Mouse (Mus musculus) thymus, postnatal 10 days (tissue): ENCODE data around the gene Racgap1.

Source experiments
- DNase-seq, 2 experiments: peaks; one replicate each; pipeline ENCODE4 v3.0.0; 2021; ENCODE audit warnings: low spot score in 2 of 2

Gene Racgap1

DNA sequence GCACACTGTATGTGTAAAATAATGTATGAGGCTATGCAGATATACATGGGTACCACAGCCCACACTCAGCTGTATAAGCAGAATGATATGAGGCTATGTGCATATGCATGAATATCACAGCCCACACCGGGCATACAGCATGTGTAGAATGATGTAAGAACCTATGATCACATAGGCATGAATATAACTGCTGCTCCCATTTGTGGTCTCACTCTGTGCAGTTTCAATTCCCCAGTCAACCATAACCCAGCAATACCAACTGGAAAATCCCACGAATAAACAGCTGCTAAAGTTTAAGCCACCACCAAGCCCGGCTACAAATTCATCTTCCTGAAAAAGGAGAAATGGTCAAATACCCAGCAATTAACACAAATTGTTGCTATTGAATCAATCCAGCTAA is 32.9 kb downstream of the Racgap1 start:
- DNase-seq, result no peak

DNA sequence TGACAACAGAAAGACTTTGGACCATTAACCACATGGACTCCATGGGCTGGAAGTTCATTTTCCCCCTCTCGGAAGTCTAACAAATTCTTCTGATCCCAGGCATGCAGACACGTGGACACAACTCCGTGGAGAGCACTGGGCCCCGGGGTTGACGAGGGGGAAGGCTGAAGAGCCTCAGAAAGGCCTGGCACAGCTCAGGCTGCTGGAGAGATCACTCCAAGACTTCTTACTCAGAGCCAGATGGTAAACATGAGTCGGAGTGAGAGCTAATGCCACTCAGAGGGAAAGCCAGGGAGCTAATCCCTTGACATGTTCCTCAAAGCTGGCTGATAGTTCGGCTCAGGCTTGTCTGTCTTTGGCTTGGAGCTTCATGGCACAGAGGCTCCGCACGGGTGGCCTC is 36.2 kb downstream of the Racgap1 start:
- no peak for DNase-seq

DNA sequence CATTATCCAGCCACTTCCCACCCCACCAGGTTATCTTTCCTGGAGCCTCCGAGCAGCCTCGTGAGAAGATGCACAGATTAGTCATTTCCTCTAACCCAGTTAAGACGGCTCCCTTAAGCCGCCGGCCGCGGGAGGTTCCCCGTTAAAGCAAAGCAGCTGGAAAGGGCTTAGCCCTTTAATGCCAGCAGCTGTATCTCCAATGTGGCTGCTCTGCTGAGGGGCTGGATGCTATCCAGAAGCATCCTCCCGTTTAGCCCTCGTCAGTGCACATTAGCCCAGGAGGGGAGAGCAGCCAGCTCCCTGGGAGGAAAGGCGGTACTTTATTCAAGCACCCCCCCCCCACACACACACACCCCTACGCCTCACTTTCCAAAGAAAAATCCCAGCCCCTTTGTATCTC is 36.7 kb downstream of the Racgap1 start:
- DNase-seq, result no peak

DNA sequence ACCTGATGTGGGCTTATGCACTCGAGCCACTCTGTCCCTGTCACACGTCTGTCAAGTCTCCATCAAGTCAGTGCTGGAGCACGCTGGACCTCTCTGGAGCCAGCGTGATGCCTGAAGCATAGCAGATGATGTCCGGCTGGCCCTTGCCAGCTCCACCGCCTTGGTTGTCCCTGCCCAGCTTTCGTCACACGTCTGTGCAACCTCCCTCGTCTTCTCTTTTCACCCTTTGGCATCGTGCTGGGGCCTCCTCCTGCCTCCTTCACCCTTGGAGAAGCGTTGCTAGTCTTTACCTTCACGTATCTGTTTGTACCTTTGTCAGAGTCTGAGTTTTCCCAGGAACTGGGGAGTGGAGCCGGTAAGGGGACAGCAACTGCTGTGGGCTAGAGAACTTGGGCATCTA is 37.2 kb downstream of the Racgap1 start:
- DNase-seq, result no peak

DNA sequence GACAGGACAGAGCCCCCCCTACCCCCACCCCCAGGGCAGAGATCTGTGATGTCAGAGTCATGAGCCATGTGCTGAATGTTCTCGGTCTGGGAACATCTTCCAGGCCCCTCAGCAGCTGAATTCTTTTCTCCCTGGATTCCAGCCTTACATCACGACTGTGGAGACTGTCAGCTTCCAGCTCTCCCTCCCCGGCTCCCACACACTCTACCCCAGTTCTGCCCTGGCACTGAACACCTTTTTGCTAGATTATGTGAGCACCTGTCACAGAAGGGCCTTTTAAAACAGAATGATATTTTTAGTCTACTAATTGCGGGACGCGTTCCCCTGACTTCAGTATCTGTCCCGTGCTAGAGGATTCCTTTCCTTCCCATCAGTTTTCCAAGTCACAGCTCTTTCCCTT is 39.9 kb downstream of the Racgap1 start:
- no peak for DNase-seq

DNA sequence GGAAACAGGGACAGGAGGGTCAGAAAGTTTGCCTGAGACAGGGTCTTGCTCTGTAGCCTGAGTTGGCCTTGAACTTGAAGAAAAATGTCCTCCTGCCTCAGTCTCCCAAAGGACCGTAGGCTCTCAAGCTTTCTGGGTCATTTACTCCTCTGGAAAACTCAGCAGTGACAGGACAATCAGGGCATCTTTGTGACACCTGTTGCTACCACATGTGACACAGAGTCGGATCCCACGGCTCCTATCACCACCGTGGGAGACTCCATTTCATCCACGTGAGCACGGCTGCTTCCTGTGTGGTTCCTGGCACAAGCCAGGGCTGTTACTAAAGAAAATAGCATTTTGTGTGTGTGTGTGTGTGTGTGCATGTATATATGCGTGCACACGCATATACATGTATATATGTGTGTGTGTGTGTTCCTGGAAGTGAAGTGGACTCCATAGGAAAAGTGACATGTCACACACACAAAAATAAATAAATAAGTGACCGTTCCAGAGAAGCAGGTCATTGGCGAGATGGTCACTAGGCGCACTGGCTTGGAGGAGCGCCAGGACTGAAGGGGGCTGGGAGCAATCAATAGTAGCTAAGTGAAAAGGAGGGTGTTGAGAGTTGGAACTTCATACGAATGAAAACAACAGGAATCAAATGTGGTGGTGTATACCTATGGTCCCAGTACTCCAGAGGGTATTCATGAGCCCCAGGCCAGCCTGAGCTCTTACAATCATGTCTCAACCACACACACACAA is 42.9 kb downstream of the Racgap1 start:
- no peak for DNase-seq

DNA sequence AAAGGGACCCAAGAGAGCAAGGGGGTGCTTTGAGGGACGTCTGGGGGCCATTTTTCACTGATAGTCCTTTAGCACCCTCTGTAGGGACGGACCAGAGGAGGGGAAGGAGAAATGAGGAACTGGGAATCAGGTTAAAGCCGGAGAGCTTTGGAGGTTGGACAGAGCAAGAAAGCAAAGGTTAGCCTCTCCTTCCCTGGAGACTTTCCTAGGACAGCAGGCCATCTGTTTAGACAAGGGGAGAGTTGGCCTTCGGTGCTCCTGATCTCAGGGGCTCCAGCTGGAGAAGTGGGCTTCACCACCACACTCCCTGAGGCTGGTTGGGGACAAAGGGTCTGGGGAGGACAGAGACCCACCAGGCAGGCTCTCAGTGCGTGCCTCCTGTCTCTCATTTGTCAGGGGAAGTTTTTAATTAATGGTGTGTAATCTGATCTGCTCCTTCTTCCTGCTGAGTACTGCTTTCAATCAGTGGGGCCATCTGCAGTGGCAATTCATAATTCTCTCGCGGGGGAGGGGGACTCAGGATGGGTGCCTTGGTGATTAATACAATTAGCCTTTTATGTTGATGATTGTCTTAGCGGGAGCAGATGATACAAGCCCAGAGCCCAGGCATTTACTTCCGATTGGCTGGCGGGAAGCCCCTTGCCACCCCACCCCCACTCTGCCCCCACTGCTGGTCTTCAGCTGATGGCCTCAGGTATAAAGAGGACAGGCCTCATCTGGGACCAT is 43.9 kb downstream of the Racgap1 start:
- DNase-seq, result no peak

DNA sequence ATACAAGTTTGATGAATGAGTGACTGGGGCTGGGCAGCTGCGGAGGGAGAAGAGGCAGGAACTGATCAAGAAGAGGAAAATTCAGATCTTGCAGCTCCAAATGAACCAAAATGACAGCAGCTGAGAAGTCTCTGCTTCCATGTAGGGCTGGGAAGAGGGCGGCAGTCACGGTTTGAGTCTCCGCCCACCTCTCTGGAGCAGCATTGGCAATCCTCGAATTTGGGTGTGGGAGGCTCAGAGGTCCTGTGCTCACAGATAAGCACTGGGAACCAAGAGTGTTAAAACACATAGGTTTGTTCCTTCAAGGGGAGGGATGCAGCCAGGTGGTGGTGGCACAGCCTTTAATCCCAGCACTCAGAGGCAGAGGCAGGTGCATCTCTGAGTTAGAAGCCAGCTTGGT is 44.9 kb downstream of the Racgap1 start:
- no peak for DNase-seq

DNA sequence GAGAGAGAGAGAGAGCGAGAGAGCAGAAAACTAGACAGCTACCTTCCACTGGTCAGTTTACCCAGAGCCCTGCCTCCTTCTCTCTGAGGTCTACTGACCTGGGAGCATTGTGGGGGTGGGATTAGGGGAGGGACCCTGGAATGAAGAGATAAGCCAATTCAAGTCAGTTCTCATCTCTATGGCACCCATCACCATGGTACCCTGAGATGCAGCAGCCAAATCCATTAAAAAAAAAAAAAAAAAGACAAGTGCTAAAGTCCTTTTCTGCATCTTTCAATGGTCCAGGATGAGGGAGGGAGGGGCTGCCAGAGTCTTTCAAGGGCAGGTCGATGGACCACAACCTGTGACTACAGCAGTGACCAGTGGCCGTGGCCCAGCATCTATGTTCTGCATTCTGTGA is 45.9 kb downstream of the Racgap1 start:
- DNase-seq, result no peak

DNA sequence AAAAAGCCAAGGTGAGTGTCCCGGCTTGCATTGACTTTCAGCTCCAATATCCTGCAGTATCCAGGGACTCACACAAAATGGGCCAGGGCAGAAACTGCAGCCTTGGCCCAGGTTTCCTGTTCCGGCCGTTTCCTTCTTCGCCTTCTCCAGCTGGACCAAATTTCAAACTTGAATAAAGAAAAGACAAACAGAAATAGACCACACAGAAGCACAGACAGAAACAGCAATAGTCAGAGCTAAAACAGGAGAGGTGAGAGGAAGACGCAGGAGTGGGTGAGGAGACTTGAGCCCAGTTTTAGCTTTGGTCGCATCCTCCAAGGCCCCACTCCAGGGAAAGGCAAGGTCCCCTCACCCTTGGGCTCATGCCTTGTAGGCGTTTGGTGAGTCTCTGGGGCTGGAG is 48.2 kb downstream of the Racgap1 start:
- DNase-seq, result no peak

DNA sequence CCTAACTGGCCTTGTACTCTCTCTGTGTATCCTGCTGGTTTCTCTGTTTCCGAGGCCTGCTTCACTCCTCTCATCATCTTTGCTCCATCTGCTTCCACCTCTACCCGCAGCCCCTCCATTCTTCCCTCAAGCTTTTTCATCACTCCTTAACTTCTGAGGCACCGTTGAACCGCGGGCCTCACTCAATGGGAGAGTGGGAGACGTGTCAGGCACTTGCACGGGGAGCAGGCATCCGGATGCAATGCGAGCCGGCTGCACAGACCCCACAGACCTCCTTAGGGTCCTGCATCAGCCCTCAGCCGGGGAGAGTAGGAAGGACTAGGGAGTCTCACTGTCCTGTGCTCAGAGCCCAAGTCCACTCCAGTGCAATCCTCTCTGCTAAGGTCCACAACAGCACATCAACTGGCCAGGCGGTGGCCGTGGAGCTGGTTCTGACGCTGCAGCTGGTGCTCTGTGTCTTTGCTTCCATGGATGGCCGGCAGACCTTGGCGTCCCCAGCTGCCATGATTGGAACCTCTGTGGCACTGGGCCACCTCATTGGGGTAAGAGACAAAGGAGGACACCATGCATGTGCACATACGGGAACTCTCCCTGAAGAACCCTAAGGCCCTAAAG is 49.1 kb downstream of the Racgap1 start:
- DNase-seq, result no peak

DNA sequence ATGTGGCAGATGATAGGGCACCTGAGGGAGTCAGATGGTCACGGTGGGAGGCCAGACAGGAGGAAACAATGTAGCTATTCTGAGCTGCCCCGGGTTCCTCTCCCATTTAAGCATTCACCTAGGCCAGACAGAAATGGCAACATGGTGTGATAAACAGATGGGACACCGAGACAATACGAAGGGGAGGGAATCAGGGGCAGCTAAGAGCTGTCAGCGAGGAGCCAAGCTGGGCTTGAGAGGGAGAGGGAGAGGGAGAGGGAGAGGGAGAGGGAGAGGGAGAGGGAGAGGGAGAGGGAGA is 49.7 kb downstream of the Racgap1 start:
- no peak for DNase-seq

DNA sequence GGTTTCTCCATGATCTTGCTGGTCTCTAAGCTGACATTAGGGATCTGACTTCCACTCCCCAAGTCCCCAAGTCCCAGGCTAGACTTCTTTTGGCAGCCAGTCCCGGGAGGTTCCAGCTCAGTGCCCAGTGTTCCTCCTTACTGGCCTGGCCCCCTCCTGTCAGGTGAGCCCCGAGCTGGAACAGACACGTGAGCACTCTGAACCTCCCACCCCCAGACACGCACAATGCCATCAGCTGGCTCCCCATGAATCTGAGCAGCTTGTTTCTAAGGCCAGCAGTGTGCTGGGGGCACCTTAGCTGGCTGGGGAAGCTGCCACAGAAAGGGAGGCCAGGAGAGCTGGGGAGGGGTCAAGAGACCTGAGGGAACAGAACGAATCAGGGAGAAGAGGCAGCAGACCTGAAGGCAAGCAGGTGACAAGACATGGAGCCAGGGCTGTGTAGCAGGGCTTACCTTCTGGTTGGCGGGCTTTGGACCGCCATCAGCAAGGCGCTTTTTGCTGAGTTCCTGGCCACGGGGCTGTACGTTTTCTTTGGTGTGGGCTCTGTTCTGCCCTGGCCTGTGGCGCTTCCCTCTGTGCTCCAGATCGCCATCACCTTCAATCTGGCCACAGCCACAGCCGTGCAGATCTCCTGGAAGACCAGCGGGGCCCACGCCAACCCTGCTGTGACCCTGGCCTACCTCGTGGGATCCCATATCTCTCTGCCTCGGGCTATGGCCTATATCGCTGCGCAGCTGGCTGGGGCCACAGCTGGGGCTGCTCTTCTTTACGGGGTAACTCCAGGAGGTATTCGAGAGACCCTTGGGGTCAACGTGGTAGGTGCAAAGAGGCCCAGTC is 50.3 kb downstream of the Racgap1 start, which contains the start of gene Aqp6:
Gene Aqp6 (plus strand): TSS at position 415 of the 837 bp plus-strand sequence.
- DNase-seq, result no peak

DNA sequence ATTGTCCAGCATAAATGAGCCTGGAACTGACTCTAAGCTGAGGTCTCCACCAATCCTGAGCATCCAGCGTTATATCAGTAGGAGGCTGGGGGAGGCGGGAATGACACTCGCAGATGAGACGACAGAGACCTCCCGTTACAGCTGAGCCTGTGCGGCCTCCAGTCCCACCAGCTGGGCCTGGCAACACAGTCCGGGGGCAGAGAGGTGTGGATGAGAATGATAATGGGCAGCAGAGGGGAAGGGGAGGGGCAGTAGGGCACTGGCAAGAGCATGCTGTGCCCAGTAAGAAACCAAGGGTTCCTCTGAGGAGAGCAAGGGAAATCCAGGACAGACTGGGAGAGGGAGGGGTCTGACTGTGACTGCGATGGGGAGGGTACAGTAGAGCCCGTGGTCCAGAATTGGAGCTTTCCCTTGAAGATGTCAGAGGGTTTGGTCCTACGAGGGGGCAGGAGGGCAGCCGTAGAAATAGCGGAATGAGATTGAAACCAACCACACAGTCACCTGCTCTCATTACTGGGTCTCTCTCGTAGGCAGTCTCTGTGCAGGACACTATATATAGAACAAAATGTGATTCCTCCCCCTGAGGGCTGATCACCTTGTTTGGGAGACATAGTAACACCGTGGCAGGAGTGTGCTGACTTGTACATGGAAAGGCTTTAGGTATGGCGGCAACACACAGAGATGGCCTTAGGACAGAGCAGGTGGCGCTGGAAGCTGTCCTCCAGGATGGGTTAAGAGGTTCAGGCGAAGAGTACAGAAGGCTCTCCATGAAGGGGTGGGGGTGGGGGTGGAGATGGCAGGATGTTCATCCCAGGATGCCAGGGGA is 52.0 kb downstream of the Racgap1 start:
- DNase-seq, result no peak

DNA sequence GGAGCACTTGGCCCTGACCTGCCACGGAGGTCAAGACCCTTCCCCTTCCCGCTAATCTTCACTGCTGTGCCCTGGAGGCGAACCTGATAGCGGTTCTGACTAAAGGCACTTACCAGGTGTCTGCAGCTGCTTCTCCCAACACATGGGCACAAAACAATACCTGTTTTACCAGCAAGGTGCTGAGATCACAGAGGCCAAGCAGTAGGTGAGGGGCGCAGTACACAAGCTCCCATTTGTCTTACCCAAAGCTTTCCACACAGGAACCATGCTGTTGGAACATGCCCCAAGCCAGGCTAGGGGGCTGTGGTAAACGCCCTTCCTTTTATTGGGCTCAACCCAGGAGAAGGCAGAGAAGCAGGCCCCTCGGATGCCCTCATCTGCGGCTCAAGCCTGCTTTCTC is 53.9 kb downstream of the Racgap1 start:
- no peak for DNase-seq

DNA sequence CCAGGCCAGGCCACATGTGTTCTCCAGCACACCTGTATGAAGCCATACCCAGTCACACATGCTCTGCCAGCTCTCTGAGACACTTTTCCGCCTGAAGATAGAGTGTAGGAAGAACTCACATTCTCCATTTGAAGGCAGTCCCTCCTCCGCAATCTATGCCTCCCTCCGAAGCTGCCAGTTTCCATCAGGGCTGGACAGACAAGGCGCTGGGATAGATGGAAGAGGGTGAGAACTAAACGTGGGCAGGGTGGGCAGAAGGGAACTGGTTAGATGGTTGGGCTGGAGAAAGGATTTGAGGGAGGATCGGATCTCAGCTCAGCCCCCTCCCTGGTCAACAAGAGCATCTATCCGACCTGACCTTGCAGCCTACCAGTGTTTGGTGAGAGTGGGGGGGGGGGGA is 54.6 kb downstream of the Racgap1 start:
- DNase-seq, result no peak

DNA sequence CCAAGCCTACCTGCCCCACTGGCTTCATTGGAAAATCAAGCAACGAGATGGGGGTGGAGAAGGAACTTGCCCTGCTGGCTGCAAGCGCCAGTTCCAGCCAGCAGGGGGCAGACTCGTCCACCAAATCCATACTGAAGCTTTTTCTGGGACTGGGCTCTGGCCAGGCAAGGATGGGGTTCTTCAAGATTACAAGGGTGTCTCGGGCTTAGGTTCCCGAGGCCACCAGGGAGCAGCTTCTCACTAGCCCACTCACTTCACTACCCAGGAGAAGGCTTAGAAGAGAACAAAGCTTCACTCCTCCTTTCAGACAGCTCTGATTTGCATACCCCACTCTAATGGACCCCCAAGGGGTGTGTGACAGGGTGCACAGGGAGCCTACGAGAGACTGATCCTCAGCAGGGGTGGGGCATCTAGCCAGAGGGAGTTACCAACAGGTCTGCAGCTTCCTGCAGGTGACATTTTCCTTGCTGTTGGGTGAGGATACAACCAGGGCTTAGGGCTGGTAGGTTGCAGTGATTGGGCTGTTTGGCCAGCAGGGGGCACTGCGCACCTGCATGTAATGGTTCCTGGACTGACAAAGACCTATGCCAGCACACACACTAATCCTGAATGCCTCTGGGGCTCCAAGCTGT is 55.3 kb downstream of the Racgap1 start:
- peak; percentile 44 to 77 for DNase-seq

DNA sequence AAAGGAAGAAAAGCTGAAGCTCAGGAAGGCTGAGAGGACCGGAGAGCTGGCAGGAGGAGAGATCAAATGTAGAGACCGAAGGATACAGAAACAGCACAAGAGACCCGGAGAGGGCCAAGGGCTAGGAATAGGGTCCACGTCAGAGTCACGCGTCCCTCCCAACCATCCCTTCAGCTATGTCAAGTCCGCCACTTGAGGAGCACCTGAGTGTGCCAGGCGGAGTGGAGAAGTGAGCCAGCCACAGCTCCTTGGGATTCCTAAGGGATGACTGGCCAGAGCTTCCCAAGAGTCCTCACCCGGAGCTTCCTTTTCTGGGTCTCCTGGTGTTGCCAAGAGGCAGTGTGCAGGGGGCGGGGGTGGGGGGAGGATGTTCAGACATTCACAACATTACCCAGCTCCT is 56.5 kb downstream of the Racgap1 start:
- no peak for DNase-seq

DNA sequence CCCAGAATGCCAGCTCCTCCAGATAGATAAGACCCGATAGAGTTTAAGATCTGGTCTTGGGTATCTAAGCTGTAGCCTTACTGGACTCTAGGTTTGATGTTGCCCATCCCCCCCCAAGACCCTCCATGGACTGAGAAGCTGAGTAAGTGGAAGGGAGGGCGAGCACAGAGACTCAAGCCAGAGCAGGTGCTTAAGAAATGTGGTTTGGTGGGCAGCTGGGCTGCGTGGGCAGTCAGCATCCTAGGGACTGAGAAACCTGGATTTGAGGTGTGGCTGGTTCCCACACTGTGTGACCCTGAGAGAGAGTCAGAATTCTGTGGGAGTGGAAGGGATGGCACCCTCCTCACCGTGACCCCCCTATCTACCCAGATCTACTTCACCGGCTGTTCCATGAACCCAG is 58.6 kb downstream of the Racgap1 start:
- no peak for DNase-seq

DNA sequence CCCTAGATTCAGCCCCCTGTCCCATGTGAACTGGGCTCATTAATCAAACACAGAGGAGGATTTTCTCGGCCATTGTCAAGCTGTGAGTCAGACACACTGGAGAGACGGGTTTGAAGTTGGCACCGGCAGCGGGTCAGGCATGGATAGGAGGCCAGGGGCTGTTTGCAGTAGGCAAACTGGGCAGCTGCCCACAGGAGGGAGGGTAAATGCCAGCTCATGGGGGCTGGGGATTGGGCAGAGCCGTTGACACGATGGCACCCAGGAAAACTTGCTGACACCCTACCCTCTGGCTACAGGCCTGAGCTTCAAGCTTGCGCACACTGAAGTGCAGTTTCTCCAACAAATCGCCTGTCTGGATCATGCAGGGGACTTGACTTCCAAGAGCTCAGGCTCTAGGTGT is 59.3 kb downstream of the Racgap1 start:
- DNase-seq, result no peak
